Mouse (Mus musculus) small intestine, adult 2 months (tissue): ENCODE measurements around the gene Icos. TPM values are rescaled to one million over a fixed set of nuclear protein-coding genes. Genes with fewer than 3 reads are reported as not detected.
A peak's percentile ranks its signal among the peaks of the same experiment; 100 is the strongest.

Experiments
- H3K27ac ChIP-seq: fragments of 200-500 bp; 2 replicates; pipeline ENCODE4 v1.5.1; 2012; ENCODE audit warnings: low read depth, low read length, control low read depth, inconsistent platforms; ENCODE audit not compliant: insufficient read depth
- H3K27me3 ChIP-seq: fragments of 200-500 bp; 2 replicates; pipeline ENCODE4 v1.6.1; 2012; ENCODE audit warnings: mild to moderate bottlenecking, moderate library complexity, low read length, inconsistent platforms; ENCODE audit not compliant: control insufficient read depth, insufficient read depth
- H3K36me3 ChIP-seq: fragments of 200-500 bp; 2 replicates; pipeline ENCODE4 v1.6.1; 2012; ENCODE audit warnings: mild to moderate bottlenecking, low read length, control low read depth, inconsistent platforms; ENCODE audit not compliant: control insufficient read depth, insufficient read depth
- H3K4me1 ChIP-seq: fragments of 200-500 bp; 2 replicates; pipeline ENCODE4 v1.6.1; 2012; ENCODE audit warnings: low read length, inconsistent platforms, mixed read lengths; ENCODE audit not compliant: control insufficient read depth, insufficient read depth, insufficient read length
- H3K4me3 ChIP-seq: fragments of 200-500 bp; 2 replicates; pipeline ENCODE4 v1.5.1; 2012; ENCODE audit warnings: low read depth, mild to moderate bottlenecking, control low read depth, inconsistent platforms, low read length, moderate library complexity
- CTCF ChIP-seq: fragments of 200-500 bp; IDR thresholded peaks from 2 replicates; pipeline ENCODE4 v1.5.1; 2012; ENCODE audit warnings: low read depth, mild to moderate bottlenecking, control low read depth, inconsistent platforms, low read length, moderate library complexity, mixed read lengths; ENCODE audit not compliant: insufficient replicate concordance, insufficient read length; ENCODE audit errors: extremely low read depth
- POLR2A ChIP-seq: fragments of 200-500 bp; IDR thresholded peaks from 2 replicates; pipeline ENCODE4 v1.6.1; 2012; ENCODE audit warnings: low read depth, mild to moderate bottlenecking, control low read depth, inconsistent platforms, low read length, moderate library complexity
- WGBS: fragments of 180-500 bp; shearing (Covaris S2); methylation state at CpG from one replicate; pipeline ENCODE4 v1.1.7; 2018; 5-methylcytosine and 5-hydroxymethylcytosine counted together
- polyA plus RNA-seq: library from polyadenylated mRNA; depleted of rRNA; stranded (reverse); fragments of >200 nt; gene quantifications from 2 replicates; pipeline ENCODE4 v1.2.3, GENCODE M21; 2012

The Icos gene
- polyA plus RNA-seq, 1 experiment = 0.16 TPM

GRCm38 (mm10) chr1:60954759-60955158 is 23.0 kb upstream of the Icos start:
- Histone ChIP-seq H3K27me3 (no peaks in the 10 kb centered on the region), H3K27ac (no peak overlapping the region), H3K4me1 (0 out of 2 replicates have a peak, but pooled peaks cover 2% of the 10 kb centered on the region), H3K4me3 (no peak overlapping the region), H3K36me3 (no peaks in the 10 kb centered on the region)
- TF ChIP-seq CTCF = no peak
- TF ChIP-seq POLR2A = no peak
- WGBS = 58% methylated on average over 2 of the region's 2 CpGs

GRCm38 (mm10) chr1:60955186-60955585 is 22.5 kb upstream of the Icos start:
- WGBS = 96% methylated on average over 3 of the region's 3 CpGs
- Histone ChIP-seq H3K27ac (no peak overlapping the region), H3K27me3 (no peaks in the 10 kb centered on the region), H3K36me3 (no peaks in the 10 kb centered on the region), H3K4me1 (0 out of 2 replicates have a peak, but pooled peaks cover 2% of the 10 kb centered on the region), H3K4me3 (no peak overlapping the region)
- TF ChIP-seq CTCF = no peak
- no peak for TF ChIP-seq POLR2A

GRCm38 (mm10) chr1:60956196-60956595 is 21.5 kb upstream of the Icos start:
- 78% methylated on average over 6 of the region's 6 CpGs for whole genome bisulfite sequencing
- no peak for TF ChIP-seq CTCF
- TF ChIP-seq POLR2A = no peak
- Histone ChIP-seq H3K27ac (no peak overlapping the region), H3K36me3 (no peaks in the 10 kb centered on the region), H3K4me3 (no peak overlapping the region), H3K27me3 (no peaks in the 10 kb centered on the region), H3K4me1 (0 out of 2 replicates have a peak, but pooled peaks cover 2% of the 10 kb centered on the region)

GRCm38 (mm10) chr1:60958287-60958686 is 19.4 kb upstream of the Icos start:
- Histone ChIP-seq H3K27ac (no peak overlapping the region), H3K4me1 (no peaks in the 10 kb centered on the region), H3K4me3 (no peak overlapping the region), H3K36me3 (no peaks in the 10 kb centered on the region), H3K27me3 (no peaks in the 10 kb centered on the region)
- WGBS = 90% methylated on average over 1 of the region's 1 CpGs
- TF ChIP-seq CTCF (peak; percentile 10; the same call in 1 of the 2 replicates), POLR2A (no peak)

GRCm38 (mm10) chr1:60959246-60959645 is 18.5 kb upstream of the Icos start:
- Histone ChIP-seq H3K27me3 (no peaks in the 10 kb centered on the region), H3K4me1 (no peaks in the 10 kb centered on the region), H3K4me3 (no peak overlapping the region), H3K27ac (no peak overlapping the region), H3K36me3 (no peaks in the 10 kb centered on the region)
- TF ChIP-seq POLR2A = no peak
- no peak for TF ChIP-seq CTCF
- WGBS = 77% methylated on average over 4 of the region's 4 CpGs

GRCm38 (mm10) chr1:60960451-60960850 is 17.3 kb upstream of the Icos start:
- TF ChIP-seq POLR2A (no peak), CTCF (no peak)
- no peaks in the 10 kb centered on the region for H3K36me3 ChIP-seq
- H3K4me1 ChIP-seq = no peaks in the 10 kb centered on the region
- H3K27ac ChIP-seq = no peak overlapping the region
- 18% methylated on average over 11 of the region's 11 CpGs for WGBS
- no peaks in the 10 kb centered on the region for H3K27me3 ChIP-seq
- H3K4me3 ChIP-seq = no peak overlapping the region

GRCm38 (mm10) chr1:60961080-60961479 is 16.6 kb upstream of the Icos start:
- Histone ChIP-seq H3K36me3 (no peaks in the 10 kb centered on the region), H3K4me1 (no peaks in the 10 kb centered on the region), H3K27ac (no peak overlapping the region), H3K27me3 (no peaks in the 10 kb centered on the region), H3K4me3 (no peak overlapping the region)
- TF ChIP-seq POLR2A (no peak), CTCF (peak; percentile 25; the same call in 1 of the 2 replicates)
- WGBS = 15% methylated on average over 4 of the region's 4 CpGs

- no peaks in the 10 kb centered on the region for H3K27me3 ChIP-seq
- TF ChIP-seq CTCF = peak; percentile 21; the same call in 1 of the 2 replicates
- TF ChIP-seq POLR2A = no peak
- 95% methylated on average over 4 of the region's 4 CpGs for WGBS
- H3K4me1 ChIP-seq = no peaks in the 10 kb centered on the region
- no peak overlapping the region for H3K27ac ChIP-seq
- H3K36me3 ChIP-seq = no peaks in the 10 kb centered on the region
- H3K4me3 ChIP-seq = no peak overlapping the region
Measured at GRCm38 (mm10) chr1:60962095-60962494, 15.6 kb upstream of the Icos start.
